Mouse (Mus musculus) heart, embryonic 14.5 days (tissue): ENCODE data around the gene Tpcn2. TPM values are rescaled to one million over a fixed set of nuclear protein-coding genes. Genes with fewer than 3 reads are reported as not detected.

Experiments used
- ATAC-seq: fragments of 200-750 bp; cut with Nextera tagmentation; 2 replicates; pipeline ENCODE4 v1.8.0; 2017; ENCODE audit warnings: low read depth, moderate TSS enrichment; ENCODE audit not compliant: insufficient number of reproducible peaks, insufficient read depth, low FRiP score
- H3K27ac ChIP-seq, 2 experiments: fragments of 200-500 bp in 1 of 2; fragments of 300-500 bp in 1 of 2; sonication (generic) in 1 of 2; replicated peaks in 1 of 2; 2 replicates each; pipeline ENCODE4 v1.5.1; 2012 to 2014; ENCODE audit warnings: low read depth in 2 of 2, low read length in 2 of 2, control low read depth in 1 of 2, mild to moderate bottlenecking in 1 of 2, mixed read lengths in 1 of 2; ENCODE audit not compliant: control insufficient read depth in 1 of 2, insufficient read depth in 1 of 2
- H3K27me3 ChIP-seq: fragments of 300-500 bp; sonication (generic); 2 replicates; pipeline ENCODE4 v1.6.1; 2014; ENCODE audit warnings: mild to moderate bottlenecking, low read length, control low read depth; ENCODE audit not compliant: control insufficient read depth, insufficient read depth
- H3K36me3 ChIP-seq: fragments of 300-500 bp; sonication (generic); 2 replicates; pipeline ENCODE4 v1.6.1; 2014; ENCODE audit warnings: mild to moderate bottlenecking, control low read depth, low read length, mixed read lengths; ENCODE audit not compliant: control insufficient read depth, insufficient read depth
- H3K4me1 ChIP-seq, 2 experiments: fragments of 200-500 bp in 1 of 2; fragments of 300-500 bp in 1 of 2; sonication (generic) in 1 of 2; 2 replicates each; pipeline ENCODE4 v1.6.1; 2012 to 2014; ENCODE audit warnings: low read length in 2 of 2, control low read depth in 1 of 2, mixed read lengths in 1 of 2; ENCODE audit not compliant: control insufficient read depth in 2 of 2, insufficient read depth in 2 of 2
- H3K4me2 ChIP-seq: fragments of 300-500 bp; sonication (generic); 2 replicates; pipeline ENCODE4 v1.6.1; 2014; ENCODE audit warnings: mild to moderate bottlenecking, low read length
- H3K4me3 ChIP-seq, 2 experiments: fragments of 200-500 bp in 1 of 2; fragments of 300-500 bp in 1 of 2; sonication (generic) in 1 of 2; 2 replicates each; pipeline ENCODE4 v1.5.1; 2012 to 2014; ENCODE audit warnings: low read length in 2 of 2, mild to moderate bottlenecking in 2 of 2, control low read depth in 1 of 2, low read depth in 1 of 2, moderate library complexity in 1 of 2; ENCODE audit not compliant: control insufficient read depth in 1 of 2, insufficient read depth in 1 of 2
- H3K9ac ChIP-seq: fragments of 300-500 bp; sonication (generic); 2 replicates; pipeline ENCODE4 v1.6.1; 2014; ENCODE audit warnings: mild to moderate bottlenecking, low read length
- H3K9me3 ChIP-seq: fragments of 300-500 bp; sonication (generic); 2 replicates; pipeline ENCODE4 v1.6.1; 2016; ENCODE audit warnings: low read length, control low read depth; ENCODE audit not compliant: control insufficient read depth
- WGBS: fragments of 180-500 bp; shearing (Covaris S2); extraction: QIAGEN DNeasy Blood & Tissue Kit; methylation state at CpG from one replicate; pipeline ENCODE4 v1.1.7; 2014; 5-methylcytosine and 5-hydroxymethylcytosine counted together
- polyA plus RNA-seq: library from polyadenylated mRNA; unstranded; fragments of >200 nt; fragmentation: Nextera tagmentation; extraction: Ambion mirVana; gene quantifications from 2 replicates; pipeline ENCODE4 v1.2.1, GENCODE M21; 2014

The Tpcn2 gene
- polyA plus RNA-seq, 1 experiment from 2014 or later = 2.4 TPM

DNA sequence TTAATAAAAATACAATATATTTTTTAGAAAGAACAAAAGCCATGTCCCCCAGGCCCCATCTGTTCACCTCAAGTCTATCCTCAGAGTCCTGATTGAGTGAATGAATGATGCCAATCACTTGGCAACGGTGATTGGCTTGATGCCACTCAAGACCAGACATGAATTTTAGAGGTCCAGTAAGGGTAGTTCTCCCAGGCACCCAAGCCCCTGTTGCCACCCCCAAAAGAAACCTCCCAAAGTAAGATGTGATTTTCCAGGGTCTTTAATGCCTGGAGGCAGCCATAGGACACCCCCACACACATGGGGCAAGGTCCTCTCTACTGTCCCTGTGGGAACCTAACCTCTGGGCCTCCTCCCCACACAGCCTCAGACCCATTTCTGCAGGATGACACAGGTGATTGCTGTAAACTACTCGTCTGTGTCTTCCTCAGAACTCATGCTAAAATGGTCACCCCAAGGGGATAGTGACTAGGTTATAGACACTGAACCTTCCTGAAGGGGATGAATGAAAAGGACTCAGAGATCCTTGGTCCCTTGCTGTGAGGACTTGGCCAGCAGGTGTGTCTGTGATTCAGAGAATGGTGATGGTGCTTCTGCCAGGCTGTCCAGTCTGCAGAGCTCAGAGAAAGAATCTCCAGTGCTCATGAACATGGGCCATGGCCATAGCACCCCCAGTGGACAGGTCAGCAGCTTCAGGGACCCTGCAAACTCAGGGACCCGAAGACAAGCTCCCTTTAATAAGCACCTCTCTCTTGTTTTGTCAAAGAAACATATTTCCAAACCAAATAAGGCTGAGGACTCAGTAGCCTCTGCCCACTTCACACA is 15.1 kb upstream of the Tpcn2 start:
- Histone ChIP-seq H3K4me2 (no peak overlapping the region), H3K36me3 (no peaks in the 10 kb centered on the region), H3K4me1 (peaks cover 0 to 5% of the 10 kb centered on the region in 2 experiments; a peak in 1 of 4 replicates), H3K27ac (no peak overlapping the region), H3K9ac (no peak overlapping the region), H3K27me3 (no peaks in the 10 kb centered on the region), H3K9me3 (no peaks in the 10 kb centered on the region), H3K4me3 (no peak overlapping the region)
- WGBS = 57% methylated on average over 3 of the region's 3 CpGs
- no peak for ATAC-seq

- Histone ChIP-seq H3K9me3 (no peaks in the 10 kb centered on the region), H3K4me2 (no peak overlapping the region), H3K27me3 (no peaks in the 10 kb centered on the region), H3K4me1 (peaks cover 0 to 6% of the 10 kb centered on the region in 2 experiments; a peak in 1 of 4 replicates), H3K27ac (no peak overlapping the region), H3K36me3 (no peaks in the 10 kb centered on the region), H3K4me3 (no peak overlapping the region), H3K9ac (no peak overlapping the region)
- 39% methylated on average over 6 of the region's 6 CpGs for WGBS
- ATAC-seq = no peak
Observed at GRCm38 (mm10) chr7:145293859-145294258, 10.0 kb upstream of the Tpcn2 start.

- H3K4me1 ChIP-seq = peaks cover 0 to 6% of the 10 kb centered on the region in 2 experiments; a peak in 1 of 4 replicates
- no peaks in the 10 kb centered on the region for H3K9me3 ChIP-seq
- no peaks in the 10 kb centered on the region for H3K36me3 ChIP-seq
- H3K4me3 ChIP-seq = no peak overlapping the region
- H3K4me2 ChIP-seq = no peak overlapping the region
- no peaks in the 10 kb centered on the region for H3K27me3 ChIP-seq
- no peak overlapping the region for H3K9ac ChIP-seq
- WGBS = 47% methylated on average over 2 of the region's 2 CpGs
- ATAC-seq = no peak
- no peak overlapping the region for H3K27ac ChIP-seq
Observed at GRCm38 (mm10) chr7:145292726-145293125, 8.9 kb upstream of the Tpcn2 start.

GRCm38 (mm10) chr7:145291847-145292246 is 8.0 kb upstream of the Tpcn2 start:
- H3K4me1 ChIP-seq = peaks cover 0 to 6% of the 10 kb centered on the region in 2 experiments; a peak in 1 of 4 replicates
- no peak overlapping the region for H3K4me2 ChIP-seq
- WGBS = 98% methylated on average over 2 of the region's 2 CpGs
- no peaks in the 10 kb centered on the region for H3K9me3 ChIP-seq
- no peak overlapping the region for H3K27ac ChIP-seq
- no peaks in the 10 kb centered on the region for H3K36me3 ChIP-seq
- H3K9ac ChIP-seq = no peak overlapping the region
- ATAC-seq = no peak
- H3K27me3 ChIP-seq = no peaks in the 10 kb centered on the region
- H3K4me3 ChIP-seq = no peak overlapping the region

GRCm38 (mm10) chr7:145289302-145289701 is 5.5 kb upstream of the Tpcn2 start:
- H3K4me2 ChIP-seq = no peak overlapping the region
- H3K9me3 ChIP-seq = no peaks in the 10 kb centered on the region
- 18% methylated on average over 5 of the region's 5 CpGs for WGBS
- H3K27me3 ChIP-seq = no peaks in the 10 kb centered on the region
- peaks cover 0 to 6% of the 10 kb centered on the region in 2 experiments; a peak in 1 of 4 replicates for H3K4me1 ChIP-seq
- no peaks in the 10 kb centered on the region for H3K36me3 ChIP-seq
- no peak for ATAC-seq
- no peak overlapping the region for H3K27ac ChIP-seq
- H3K4me3 ChIP-seq = no peak overlapping the region
- no peak overlapping the region for H3K9ac ChIP-seq

- no peaks in the 10 kb centered on the region for H3K36me3 ChIP-seq
- no peak overlapping the region for H3K9ac ChIP-seq
- no peak overlapping the region for H3K4me3 ChIP-seq
- no peak for ATAC-seq
- H3K27ac ChIP-seq = no peak overlapping the region
- no peaks in the 10 kb centered on the region for H3K27me3 ChIP-seq
- peaks cover 7 to 15% of the 10 kb centered on the region in 2 experiments for H3K4me1 ChIP-seq
- H3K9me3 ChIP-seq = no peaks in the 10 kb centered on the region
- WGBS = 42% methylated on average over 6 of the region's 6 CpGs
- H3K4me2 ChIP-seq = no peak overlapping the region
Observed at GRCm38 (mm10) chr7:145287410-145287809, 3.6 kb upstream of the Tpcn2 start.

- no peak overlapping the region for H3K27ac ChIP-seq
- no peak overlapping the region for H3K4me2 ChIP-seq
- no peaks in the 10 kb centered on the region for H3K27me3 ChIP-seq
- H3K4me3 ChIP-seq = no peak overlapping the region
- H3K9ac ChIP-seq = no peak overlapping the region
- no peak for ATAC-seq
- H3K36me3 ChIP-seq = no peaks in the 10 kb centered on the region
- H3K9me3 ChIP-seq = no peaks in the 10 kb centered on the region
- whole genome bisulfite sequencing = 71% methylated on average over 4 of the region's 4 CpGs
- peaks cover 7 to 18% of the 10 kb centered on the region in 2 experiments for H3K4me1 ChIP-seq
Observed at GRCm38 (mm10) chr7:145285476-145285875, 1.7 kb upstream of the Tpcn2 start.
